Mouse (Mus musculus) heart, postnatal 0 days (tissue): ENCODE results near the gene Sema6d.

Source experiments
- CTCF ChIP-seq: IDR thresholded peaks from 2 replicates; pipeline ENCODE4 v1.5.1; 2016; ENCODE audit warnings: antibody characterized with exemption, control low read depth, low read depth
- EP300 ChIP-seq: IDR thresholded peaks from 2 replicates; pipeline ENCODE4 v1.6.1; 2016; ENCODE audit warnings: antibody characterized with exemption, low read depth

- TF ChIP-seq CTCF, result no peak
- TF ChIP-seq EP300, result no peak
Measured at GRCm38 (mm10) chr2:124467429-124467828, 377.7 kb downstream of the Sema6d start.
